Mouse (Mus musculus) ES-CJ7 (cell line): Measurements from ENCODE around the gene Gm12695.

Experiments used
- DNase-seq: peaks from one replicate; pipeline ENCODE4 v3.0.0; 2011; ENCODE audit warnings: low read depth, low spot score

Gm12695 gene

DNA sequence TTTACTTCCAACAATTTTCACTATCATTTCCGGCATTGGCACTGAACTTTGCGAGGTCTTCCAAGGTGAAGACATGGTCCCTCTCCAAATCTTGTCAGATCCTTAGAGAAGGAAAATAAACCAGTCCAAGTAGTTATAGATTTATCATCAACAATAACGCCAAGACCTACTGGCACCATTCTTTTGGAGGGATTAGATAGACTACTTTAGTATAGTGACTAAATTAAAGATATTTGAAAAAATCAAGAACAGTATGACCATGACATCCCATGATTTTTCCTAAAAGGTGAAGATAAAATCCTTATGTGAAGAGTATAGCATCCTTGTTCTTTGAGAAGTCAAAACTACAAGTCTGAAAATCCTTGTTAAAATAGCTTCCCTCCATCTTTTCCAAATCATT, at the start of gene Gm12695:
Gene Gm12695, minus strand, starts transcription at position 101 of the 400 bp plus-strand sequence.
- no peak for DNase-seq

DNA sequence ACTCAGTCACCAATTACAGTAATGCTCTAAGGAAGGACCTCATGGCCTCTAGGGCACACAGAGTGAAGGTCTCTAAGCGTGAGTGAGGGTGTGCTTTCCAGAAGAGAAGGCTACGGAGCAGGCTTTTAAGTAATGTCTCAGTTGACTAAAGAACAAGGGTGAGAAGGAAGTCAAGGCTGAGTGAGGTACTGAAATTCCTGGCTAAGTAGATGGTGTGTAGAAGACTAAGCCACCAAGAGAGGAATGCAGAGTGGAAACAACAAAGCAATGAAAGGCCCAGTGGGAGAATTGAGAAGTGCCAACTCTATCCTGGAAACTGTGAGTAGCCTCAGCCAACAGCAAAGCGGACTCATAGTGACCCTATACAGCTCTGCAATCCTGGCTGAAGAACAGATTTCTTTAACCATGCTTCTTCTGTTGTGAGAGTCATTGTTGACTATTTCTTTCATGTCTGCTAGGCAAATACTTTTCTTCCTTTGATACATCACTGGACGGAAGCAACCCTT, 40.6 kb upstream of the Gm12695 start:
- no peak for DNase-seq

DNA sequence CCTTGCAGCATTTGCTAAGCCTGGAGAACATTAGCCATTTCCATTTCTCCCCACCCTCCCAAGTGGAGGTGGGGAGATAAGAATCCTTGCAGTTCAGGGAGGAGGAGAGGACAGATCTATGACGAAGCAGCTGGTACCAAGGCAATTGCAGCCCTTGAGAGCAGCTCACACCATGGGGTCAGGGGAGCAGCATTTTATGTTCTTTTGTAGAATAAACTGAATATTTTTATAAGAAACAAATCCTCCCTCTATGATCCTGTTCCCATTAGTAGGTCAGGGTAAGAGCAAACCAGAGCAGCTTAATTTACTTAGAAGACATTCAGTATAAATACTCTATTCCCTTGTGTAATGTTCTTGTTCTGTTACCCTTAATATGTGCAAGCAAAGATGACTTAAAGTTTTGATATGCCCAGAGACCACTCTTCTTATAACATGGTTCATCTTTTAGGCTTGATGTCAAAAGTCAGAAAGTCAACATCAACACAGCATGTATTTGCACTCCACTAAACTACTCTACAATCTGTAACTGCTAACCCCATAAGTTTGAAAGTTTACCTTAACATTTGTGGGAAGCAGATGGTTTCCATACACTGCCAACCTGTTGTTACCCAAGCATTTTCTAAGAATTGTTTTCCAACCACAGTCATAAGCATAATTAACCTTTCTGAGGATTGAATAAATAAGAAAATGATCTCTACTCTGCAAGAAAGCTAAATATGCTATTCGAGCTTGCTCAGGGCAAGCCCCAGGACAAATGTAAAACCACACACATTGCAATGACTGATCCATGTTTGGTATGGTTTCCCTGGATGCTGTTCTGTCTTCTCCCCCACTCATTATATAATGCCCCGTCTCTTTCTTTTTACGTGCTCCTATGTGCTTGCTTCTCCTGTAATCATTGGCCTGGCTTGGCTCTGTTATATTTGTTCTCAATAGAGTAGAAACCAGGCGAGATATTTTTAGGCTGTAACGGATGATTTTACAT, 22.1 kb upstream of the Gm12695 start:
- DNase-seq = no peak

DNA sequence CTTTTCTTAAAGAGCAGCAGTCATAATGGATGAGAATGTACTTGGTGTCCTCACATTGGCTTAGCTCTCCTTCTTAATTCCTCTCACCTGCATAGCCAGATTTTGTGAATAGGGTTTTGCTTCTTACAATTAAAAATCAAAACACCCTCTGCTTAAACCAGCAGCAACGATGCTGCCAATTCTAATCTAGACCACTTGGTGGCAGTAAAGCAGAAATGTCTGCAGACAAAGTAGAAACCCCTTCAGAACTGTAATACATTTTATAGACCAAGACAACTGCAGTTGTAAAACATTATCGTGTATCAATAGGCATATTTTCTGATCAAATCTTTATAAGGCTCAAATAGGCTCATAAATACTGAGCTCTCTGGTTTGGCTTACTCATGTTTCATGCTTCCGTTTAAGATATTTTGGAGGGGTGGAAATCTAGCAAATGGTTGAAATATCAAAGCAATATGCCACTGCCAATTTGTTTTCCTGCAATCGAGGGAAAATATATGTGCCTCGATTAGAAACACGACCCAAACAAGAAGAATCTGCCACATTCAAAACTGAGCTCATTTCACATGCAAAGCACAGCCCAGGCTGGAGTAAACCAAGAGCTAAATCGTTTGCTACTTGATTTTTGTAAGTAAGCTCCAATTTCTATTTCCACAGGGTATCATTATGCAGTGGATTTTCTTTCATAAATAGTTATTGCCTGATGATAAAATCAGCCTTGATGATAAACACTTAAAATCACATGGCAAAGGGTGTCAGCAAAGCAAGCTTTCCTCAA, 14.6 kb upstream of the Gm12695 start:
- DNase-seq = peak; percentile 23

DNA sequence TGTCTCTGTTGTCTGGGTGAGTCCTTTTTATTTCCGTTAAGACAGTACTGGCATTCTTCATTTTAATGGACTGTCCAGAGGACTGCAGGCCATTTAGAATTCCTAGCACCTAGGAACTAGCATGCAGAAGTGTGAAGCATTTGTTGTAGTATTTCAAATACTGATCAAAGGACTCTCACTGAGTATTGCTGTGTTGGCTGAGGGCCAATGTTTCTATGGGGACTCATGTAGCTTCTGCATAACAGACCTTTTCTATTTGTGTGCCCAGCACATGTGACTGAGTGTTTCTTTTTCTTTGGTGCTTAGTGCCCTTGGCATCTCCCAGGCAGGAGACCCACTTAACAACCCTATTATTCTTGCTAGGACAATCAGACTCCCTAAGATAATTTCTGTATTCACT, 12.6 kb upstream of the Gm12695 start:
- no peak for DNase-seq

DNA sequence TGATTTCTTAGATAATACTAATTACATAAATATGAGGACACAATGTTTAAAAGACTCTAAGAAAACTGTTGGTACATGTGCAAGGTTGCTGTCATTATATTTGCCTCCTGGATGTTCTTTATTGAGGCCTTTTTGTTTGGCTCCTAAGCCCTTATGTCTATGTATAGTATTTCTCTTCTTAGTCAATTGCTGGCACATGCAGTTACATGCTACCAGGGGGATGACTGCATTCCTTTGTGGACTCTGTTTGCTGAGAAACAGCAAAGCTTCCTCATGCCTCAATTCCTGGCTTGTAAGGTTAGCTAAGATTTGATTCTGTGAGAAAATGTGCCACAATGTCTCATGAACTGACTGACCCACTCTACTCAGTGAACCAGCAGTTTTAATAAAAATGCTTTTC, 6.3 kb upstream of the Gm12695 start:
- DNase-seq = no peak

DNA sequence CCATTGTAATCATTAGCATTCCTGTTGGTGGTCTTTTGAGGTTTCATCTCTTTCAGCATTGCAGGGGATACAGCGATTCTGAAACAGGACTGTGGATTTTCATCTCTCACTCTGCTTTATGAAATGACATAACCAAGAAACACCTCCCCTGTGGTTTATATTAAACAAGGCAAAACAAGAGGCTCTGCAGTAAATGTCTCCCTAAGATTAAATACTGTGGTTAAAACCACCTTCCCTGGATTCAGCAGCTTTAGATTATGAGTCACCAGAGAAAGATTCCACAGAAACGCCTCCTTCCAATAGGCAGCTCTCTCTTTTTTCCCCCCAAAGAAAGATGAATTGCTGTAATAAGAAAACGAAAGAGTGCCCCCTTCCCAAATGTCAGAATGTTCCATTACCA, 4.9 kb upstream of the Gm12695 start:
- DNase-seq = no peak

DNA sequence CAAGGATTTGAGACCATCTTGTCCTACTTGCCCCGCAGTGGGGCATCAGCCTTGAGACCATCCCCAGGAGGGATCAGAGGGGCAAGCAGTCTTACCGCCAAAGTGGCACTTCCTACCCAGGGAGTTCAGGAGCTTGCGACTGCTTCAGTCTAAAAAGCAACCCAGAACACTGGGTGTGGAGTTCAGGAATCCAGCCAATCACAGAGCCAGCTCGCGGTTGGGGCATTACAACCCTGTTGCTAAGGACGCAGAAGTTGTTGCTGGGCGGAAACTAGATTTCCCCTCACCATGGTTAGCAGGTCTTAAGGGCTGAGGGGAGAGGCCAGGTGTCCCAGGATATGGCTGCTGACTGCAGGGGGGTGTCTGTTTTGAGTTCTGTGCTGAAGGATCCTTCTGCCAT, 1.6 kb upstream of the Gm12695 start:
- peak; percentile 61 for DNase-seq

DNA sequence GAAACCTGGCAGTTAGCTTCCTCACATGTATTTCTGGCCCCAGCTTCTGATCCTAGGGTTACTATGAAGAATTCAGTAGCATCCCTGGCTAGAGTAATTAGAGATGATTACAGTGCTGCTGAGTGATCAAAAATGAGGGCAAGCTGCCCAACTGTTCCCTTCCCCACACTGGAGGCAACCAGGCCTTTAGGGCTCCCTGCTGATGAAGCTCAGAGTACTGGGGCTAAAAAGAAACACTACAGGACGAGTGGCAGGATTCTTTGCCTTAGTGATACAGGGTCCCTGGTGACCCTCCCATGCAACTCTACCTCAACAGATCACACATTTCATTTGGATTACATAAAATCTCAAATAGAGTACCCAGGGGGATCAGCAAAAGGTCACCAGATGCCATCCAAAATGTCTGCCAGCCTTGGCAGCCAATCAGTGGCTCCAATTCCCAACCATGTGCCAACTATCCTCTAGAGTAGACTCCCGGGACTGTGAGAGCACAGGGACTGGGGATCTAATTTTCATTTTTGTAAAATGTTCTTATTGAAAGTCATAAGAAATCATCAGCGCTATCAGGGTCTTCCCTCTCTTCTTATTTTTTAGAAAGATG, 11.9 kb downstream of the Gm12695 start:
- DNase-seq = no peak

DNA sequence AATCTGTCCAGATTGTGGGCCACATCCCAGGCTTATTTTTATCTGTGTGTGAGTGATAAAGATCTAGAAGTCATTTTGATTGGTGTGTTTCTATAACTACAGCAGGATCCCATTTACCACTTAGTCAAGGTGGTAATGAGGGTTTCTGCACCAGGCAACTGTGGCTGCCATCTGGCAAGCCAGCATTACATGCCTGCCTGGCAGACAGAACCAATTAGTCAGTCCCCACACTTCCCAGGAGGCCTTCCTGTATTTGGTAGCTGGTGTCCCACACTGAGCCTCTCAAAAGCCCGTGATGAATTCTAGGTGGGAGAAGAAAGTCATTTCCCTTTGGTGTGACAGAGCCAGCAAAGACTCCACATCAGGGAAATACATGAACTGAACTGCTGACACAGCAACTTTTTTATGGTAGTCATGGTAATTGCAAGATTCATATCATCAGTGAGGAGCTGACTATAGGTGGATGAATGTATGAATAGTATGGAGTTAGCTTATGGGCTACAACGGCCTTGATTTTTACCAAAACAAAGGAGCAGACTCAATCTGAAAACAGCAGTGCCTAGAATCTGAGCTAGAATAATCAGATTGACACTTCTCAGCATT, 18.5 kb downstream of the Gm12695 start:
- DNase-seq = no peak

DNA sequence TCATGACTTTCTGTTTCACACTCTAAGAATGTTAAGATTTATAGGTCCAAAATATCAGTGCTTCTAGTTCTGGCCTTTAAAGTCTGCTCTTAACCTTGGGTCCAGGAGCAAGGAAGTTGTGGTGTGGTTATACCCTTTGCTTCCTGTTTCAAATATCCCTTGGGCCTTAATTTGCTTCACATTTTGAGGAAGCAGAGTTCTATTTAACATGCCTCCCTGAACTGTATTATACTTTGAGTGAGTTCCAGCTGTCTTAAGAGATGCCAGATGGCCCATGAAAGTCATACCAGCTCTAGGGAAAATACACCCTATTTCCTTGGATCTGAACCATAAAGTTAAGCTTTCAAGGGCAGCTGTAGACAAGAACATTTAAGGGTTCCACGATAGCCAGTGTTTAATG, 33.0 kb downstream of the Gm12695 start:
- DNase-seq = no peak

DNA sequence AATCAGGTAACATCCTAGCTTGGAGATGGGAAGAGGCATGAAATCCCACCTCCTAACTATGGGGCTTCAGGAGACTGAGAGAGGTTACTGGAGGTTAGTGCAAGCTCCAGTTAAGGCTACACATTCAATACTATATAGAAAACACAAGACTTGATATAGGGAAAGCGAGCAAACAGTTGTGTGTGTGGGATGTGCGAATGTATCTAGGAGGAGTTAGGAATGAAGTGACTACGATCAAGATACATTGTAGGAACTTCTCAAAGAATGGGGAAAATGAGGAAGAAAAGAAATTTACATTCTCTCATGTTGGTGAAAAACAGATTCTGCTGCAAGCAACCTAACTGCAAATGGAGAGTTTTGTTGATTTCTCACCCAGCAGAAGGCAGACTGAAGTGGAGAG, 44.5 kb downstream of the Gm12695 start:
- no peak for DNase-seq

DNA sequence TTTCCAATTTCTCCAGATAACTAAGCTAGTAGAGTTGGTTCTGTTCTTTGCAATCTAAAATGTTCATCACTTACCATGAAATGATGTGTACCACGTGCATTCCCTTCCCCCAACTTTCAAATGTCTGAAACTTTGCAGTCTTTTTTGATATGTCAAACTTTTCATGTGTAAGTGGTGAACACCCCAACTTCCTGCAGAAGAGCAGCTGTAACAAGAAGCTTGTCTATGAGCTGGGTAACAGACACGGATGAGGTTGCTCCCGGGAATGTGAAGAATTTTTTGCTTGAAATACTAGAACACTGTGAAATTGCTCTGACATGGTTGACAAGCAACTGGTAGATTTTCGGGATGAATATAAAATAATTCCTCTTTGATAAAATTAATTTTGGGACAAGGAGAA, 55.7 kb downstream of the Gm12695 start:
- DNase-seq = no peak

DNA sequence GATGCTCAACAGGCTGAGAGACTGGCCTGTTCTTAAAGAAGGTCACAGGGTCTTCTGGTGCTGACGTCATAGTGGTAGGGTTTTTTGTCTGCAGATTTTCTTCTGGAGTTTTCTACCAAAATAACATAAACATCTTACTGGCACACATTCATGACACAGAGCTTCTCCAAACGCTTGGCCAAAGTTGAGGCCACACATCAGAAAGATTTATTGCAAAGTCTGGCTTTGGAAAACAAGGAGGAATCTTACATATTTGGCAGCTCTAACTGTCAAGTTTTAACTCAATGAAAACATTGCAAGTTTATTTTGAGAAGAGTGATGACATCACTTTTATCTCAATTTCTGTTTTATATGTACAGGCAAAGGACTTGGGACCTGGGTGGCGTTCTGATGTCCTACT, 56.8 kb downstream of the Gm12695 start:
- no peak for DNase-seq

DNA sequence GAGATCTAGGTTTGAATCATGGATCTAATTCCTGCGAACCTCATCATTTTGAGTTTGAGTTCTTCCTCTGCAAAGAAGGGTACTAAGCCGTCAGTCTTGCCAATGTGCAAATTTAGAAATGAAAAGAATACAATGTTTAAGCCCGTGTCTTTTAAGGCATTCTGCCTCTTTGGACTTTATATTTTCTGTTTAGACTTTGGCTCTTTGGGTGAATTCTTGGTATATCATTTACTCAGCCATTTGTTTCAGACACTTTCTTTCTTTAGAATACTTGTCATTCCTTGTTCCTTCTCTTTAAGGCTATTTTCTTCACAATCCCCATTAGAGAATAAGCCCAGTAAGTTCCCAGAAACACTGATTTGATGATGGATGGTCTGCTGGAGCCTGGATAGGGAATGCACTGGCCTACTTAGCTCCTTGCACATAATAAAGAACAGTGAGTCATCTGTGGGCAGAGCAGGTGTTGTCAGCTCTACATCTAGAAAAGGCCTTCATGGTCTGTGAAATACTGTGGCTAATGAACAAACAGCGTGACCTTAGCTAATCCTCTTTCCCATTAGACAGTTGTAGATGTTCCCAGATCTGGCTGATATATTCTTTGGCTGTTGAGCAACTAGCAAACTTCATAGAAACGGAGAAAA, 59.5 kb downstream of the Gm12695 start:
- DNase-seq = no peak

DNA sequence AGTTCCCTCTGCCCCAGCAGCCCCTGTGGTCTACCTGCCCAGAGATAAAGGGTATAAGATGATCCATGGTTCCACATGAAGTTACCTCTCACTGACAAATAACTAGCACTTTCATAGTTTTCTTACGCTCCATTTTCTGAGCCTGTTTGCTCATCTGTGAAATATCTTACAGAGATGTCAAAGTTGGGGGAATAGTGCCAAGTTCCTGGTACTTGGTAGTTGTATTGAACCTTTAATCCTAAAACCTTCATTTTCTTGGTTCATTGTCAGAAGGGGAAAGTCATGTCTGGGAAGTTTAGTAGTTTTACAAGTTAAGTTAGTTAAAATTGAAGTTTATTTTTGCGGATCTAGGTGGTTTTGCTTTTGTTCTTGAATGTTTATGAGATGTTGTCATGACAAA, 62.7 kb downstream of the Gm12695 start:
- DNase-seq = no peak

DNA sequence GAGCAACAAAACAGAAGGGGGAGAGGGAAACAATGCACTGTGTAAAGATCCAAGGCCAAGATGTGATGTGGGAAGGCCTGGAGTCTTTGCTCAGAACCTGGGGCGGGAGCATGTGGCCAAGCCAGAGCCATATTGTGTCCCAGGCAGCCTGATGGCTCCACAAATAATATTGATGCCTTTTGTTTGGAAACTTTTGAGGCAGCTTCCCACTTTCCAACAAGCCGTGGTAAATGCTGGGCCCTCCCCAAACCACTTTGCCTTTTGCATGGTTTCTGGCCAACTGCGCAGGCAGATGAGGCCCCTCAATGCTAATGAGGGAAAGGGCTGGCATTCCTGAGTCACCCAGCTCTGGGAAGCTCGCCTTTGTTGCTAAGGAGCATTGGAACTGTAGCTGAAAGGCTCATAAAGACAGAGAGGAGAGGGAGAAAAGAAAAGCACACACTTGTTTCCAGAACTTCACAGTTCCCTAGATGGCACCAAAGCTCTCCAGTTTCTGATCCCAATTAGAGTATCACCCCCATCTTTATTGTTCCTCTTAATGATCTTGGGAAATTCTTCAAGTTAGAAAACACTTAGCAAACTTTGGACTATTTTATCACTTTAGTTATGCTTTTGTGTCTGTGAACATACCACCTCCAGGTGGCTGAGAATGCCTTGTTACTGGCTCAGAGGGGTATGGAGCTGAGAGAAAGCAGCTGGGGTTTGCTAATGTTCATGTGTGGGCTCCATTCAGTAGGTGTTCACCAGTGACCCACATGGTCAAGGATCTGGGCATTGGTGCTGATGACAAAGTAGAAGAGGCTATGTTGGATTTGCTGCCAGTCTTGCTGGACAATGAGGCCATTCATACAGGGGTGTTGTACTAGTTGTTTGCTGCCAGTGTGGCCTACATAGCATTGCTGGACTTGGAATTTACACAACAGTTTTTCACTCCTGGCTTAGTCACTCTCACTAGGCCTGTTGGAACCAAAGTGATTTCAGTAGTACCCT, 65.7 kb downstream of the Gm12695 start:
- DNase-seq = no peak

DNA sequence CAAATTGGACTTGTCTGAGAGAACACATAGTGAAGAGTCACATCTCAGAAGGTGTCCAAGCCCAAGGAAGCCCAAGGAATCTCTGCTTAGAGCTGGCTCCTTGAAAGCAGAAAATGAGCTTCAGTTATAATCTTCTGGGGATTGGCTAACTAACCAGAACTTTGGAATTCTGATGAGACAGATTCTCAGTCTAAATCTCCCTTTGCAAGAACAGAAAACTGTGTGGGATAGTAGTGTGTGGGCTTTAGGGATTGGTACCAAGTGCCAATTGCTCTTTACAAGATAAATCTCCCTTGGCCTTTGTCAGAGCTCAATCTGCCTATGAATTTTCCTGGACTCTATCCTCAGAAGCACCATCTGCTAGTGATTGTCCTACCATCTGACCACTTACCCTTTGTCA, 66.5 kb downstream of the Gm12695 start:
- DNase-seq = no peak

DNA sequence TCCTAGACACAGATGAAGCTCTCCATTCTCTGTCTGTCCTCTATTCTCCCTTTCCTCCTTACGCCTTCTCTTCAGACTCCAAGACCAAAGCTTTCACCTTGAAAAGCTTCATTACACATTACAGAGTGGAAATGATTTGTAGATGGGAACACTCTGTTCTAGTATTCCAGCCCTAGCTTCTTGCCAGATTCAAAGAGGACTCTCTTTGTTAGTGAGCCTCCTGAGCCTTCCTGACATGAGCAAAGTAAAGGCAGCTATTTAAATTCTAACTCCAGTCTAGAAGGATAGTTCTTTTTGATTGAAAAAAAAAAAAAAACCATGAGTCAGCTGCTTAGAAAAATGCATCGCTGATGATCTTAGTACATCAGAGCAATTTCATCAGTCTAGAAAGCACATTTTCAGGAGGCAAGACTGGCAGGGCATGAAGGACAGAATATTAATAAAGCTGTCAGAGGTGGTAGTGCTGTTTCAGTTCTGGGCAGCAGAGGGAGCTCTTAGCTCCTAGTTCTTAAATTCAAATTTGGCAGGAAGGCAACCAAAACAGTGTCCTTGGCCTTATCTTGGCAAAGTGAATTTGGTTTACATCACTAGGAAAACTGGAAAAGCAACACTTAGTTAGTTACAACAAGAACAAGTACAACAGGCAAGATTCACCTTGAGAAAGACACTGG, 79.6 kb downstream of the Gm12695 start:
- peak; percentile 24 for DNase-seq

DNA sequence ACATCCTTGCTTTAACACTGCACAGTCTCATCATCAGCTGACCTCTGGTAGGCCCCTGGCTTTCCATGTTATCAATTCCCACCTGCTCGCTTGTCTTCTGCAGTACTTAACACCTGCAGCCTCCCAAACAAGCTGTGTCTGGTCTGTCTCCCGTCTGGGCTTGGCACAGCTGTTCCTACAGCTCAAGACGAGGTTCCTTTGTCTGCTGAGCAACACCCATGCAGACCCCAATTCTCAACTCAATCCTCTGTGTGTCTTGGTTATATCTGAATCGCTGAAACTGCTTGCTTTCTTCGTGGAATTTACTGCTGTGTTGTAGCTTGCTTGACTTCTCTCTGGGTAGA, 86.8 kb downstream of the Gm12695 start:
- no peak for DNase-seq
